Mouse (Mus musculus) right cerebral cortex, postnatal 4 days (tissue): ENCODE measurements around the gene Hnrnph3.
"Not testable (repeated sequence)": the region's sequence is repeated elsewhere in the genome, so short reads cannot be mapped to it uniquely, and the experiment has no call there.

Experiments
- DNase-seq: peaks from one replicate; pipeline ENCODE4 v3.0.0-alpha.2; 2022

The Hnrnph3 gene

DNA sequence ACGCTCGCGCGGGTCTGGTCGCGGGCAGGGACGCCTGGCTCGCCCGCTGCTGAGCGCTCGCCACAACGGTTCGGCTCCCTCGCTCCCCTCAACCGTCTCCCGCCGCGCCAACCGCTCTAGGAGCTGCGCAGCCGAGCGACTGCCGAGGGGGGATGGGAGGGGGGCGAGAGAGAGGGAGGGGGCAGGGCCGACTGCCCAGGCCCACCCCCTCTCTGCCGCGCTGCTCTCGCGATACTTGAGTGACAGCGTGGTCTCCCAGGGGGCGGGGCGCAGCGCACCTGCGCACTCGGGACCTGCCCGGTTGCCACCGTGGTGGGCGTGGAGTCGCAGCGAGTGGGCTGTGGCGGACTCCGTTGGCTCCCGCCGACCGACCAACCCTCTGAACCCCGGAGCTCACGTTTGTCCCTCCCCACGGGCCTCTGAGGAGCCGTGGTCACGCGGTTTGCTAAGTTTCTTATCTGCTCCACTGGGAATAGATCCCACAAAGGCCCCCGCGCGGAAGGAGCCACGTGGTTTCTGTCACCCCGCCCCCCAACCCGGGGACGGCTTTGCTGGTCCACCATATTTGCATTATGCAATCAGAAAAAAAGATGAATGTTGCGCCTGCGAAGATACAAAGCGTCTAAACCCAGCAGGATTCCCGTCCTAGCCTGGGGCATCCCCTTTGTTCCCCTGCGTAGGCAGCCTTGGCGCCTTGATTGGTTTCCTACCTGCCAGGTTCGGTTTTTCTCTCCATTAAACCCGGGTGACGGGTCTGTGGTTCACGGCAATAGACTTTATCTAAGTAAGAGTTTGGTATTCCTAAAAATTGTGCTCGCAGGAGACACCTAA is at the start of gene Hnrnph3, which contains the start of gene Pbld2:
TSS of gene Hnrnph3 (minus strand) at position 469 of the 831 bp plus-strand sequence.
TSS of gene Pbld2 (plus strand) at position 567 of the 831 bp plus-strand sequence.
- peak; percentile 99 for DNase-seq

DNA sequence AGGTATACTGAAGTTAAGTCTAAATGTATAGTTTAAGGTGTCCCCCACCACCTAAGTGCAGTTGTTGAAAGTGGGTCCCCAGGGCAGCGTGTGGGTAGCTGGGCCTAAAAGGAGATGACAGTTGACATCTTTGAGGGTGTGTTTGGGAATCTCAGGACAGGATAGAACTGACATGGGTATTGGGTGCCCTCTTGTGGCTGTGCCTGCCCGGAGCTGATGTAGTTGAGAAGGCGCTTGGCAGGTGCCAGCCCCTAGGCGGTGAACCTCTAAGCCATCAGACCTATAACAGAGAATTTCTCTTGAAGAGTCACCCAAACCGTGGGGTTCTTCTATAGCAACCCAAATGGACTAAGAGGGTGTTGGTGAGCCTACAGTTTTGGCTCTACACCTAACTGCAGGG is 42.0 kb upstream of the Hnrnph3 start:
- peak; percentile 77 for DNase-seq

DNA sequence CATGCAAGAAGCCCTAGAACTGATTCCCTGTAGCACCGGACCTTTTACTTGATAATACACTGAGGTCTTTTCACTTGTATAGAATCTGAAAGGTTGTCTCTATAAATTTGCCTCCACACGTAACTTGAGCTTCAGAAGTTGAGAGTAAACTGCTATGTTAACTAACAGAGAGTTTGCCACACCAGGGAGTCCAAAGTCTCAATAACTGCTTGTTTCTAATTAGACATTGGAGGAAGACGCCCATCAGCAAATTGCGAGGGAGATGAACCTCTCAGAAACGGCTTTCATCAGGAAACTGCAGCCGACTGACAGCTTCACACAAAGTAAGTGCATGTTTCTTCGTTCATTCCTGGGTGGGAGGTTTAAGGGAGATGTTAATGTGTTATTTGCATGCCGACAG is 41.5 kb upstream of the Hnrnph3 start:
- no peak for DNase-seq

DNA sequence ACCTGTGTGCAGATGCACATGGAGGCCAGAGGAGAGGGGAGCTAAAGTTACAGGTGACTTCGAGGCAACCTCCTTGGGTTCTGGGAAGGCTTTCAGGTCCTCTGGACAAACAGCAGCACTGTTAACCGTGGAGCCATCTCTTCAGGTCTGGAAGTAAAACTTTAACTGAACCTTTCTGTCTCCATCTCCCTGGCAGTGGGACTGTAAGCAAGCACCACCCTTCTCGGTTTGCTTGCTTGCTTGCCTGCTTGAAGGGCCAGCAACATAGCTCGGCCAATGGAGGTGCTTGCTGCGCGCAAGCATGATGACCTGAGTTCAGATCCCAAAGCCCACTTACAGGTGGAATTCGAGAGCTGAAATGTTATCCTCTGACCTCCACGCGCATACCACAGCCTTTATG is 40.5 kb upstream of the Hnrnph3 start:
- DNase-seq = no peak

DNA sequence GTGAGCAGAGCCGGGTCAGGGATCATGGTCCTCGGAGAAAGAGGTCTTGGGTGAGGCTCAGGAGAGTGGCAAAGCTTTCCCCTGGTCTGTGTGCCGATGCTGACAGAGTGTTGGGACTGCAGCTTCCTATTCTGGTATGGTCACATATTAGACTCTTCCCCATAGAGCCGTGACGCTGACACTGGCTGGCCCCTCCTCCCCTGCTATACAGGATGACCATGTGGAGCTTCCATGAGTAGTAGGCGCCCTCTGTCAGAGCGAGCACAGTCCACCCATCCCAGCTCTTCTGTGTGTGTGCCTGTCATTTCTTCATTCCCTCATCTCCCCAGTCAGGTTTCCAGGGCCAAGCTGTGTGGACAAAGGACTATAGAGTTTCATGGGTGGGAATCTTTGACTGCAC is 39.3 kb upstream of the Hnrnph3 start:
- no peak for DNase-seq

DNA sequence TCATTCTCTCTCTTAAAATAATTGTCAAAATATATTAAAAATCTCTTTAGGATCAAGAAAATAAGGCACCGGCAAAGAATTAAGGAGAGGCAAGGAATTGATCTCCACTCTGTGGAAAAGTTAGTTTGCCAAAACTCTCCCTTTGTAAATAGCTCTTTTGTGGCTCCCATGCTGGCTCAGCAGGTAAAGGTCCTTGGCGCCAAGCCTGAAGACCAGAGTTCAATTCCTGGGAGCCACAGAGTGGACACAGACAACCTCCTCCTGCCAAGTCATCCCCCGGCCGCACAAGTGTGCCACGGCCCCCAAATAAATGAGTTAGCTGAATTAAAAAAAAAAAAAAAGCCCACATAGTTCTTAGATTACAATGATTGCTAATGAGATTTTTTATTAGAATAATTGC is 38.7 kb upstream of the Hnrnph3 start:
- no peak for DNase-seq

DNA sequence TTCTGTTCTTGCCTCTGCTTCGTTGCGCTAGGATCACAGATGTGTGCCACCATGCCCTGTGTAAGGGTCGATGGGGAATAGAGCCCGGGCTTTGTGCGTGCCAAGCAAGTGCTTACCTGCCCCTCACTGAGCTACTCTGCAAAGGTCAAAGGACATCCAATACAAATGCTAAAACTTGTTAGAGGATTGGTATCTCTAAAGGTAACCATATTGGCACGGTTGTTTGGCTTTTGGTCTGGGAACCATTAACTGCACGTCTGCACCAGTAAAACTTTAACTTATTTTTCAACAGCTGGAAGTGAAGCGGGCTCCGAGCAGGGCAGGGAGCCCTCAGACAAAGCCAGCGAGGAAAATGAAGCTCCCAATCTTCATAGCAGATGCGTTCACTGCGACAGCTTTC is 37.2 kb upstream of the Hnrnph3 start:
- DNase-seq = no peak

DNA sequence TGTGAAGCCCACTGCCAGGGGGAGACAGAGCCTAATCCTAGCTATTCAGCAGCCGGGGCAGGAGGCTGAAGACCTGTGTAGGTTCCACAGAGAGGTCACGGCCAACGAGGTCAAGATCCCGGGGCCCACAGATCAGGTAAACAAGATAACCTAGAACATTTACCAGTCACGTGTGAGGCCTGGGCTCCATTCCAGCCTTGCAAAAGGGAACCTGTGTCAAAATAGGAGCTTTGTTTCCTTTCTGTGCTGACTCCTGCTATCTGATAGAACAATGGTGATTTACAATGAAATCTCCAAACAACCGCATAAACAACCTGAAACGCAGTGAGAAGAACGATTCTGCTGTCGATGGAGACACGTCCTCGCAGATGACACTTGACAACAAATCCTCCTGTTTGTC is 36.4 kb upstream of the Hnrnph3 start:
- DNase-seq = no peak

DNA sequence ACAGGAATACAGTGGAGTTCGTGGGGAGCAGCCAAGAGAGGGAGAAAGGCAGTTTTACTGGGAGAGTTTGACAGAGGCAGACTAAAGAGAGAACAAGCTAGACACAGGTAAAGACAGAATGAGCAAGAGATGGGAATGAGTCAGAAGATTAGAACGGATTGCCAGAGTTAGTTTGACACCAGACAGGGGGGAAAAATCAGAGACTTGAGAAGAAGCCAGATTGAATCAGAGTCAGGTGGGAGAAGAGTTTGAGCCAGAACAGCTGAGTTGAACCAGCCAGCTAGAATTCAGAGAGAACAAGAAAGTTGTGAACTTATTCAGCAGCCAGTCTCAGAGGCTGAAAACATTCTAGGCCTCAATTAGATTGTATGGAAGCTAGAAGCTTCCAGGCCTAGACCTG is 35.8 kb upstream of the Hnrnph3 start, which contains the start of gene Pbld1:
TSS of gene Pbld1 (plus strand) at position 301 of the 400 bp plus-strand sequence.
- DNase-seq = no peak

DNA sequence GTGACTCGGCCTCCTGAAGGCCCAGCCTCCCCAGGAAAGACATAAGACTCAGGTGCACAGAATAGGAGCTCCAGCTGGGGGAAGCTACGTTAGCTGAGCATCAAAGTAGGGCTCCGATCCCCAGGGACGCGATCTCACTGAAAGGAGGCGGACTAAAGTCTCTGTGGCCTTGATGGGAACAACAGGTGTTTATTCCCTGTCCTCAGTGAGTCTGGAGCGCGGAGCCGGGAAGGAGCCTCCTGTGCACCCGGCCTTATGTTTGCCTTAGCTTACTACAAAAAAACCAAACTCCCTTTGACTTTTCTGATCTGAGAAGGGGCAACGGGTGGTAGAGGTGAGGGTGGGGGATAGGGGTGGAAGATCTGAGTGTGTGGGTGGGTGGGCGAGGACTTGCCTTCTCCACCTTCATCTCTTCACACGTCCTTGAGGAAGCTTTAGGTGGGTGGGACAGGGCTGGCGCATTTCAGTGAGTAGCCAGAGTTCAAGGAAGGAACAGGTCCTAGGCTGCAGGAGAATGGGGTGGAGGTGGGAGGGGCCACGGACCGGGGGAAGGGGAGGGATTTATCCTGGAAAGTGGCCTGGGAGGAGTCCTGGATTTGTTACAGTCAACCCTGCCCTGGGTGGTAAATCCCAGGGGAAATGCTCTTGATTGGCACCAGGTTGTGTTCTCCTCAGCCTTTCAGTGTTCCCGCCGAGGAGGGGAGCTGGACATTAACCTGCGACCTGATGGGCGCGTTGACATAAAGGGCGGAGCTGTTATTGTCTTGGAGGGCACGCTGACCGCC is 33.1 kb upstream of the Hnrnph3 start:
- DNase-seq = no peak

DNA sequence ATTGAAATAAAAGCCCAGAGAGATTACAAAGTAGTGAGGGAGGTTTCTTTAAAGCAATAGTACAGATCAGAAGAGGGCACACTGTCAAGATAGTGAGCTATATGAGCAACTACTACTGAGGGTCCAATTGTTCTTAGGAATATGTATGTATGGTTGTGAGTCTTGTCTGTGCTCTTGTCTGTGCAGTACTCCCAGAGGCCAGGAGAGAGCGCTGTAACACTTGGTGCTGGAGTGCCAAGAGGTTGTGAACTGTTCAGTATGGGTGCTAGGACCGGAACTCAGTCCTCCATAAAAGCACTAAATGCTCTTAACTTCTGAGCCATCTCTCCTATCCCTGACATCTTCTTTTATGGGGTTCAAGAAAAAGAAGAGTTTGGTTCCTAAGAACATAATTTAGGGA is 30.6 kb upstream of the Hnrnph3 start:
- no peak for DNase-seq

DNA sequence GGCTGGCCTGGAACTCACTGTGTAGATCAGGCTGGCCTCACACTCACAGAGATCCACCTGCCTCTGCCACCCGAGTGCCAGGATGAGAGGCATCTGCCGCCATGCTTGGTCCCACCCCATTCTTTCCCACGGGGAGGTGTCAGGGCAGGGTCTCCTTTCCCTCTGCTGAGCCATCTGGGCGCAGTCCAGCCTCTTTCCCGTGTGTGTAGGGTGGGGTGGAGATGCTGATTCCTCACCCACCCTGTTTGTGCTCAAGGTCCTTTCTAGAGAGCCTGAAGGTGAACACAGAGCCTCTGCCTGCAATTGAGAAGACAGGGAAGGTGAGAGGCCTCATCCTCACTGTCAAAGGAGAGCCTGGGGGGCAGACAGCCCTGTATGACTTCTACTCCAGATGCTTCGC is 30.1 kb upstream of the Hnrnph3 start:
- not testable (repeated sequence) for DNase-seq

DNA sequence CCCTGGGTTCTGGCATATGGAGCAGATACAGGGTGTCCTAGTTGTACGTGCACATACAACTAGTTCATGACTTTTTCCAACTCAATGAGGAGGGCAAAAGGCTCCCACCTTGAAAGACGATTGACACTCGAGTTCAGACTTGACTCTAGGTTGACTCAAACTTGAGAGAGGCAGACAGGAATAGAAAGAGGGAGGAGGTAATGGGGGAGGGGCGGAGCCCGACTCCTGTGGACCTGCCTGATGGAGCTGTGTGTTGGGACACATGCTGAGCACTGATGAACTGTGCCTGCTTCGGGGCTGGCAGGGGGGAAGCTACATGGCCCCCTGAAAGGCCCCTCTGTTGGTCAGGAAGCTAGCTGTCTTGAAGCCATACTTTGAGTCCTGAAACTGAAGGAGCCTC is 29.0 kb upstream of the Hnrnph3 start:
- DNase-seq = no peak

DNA sequence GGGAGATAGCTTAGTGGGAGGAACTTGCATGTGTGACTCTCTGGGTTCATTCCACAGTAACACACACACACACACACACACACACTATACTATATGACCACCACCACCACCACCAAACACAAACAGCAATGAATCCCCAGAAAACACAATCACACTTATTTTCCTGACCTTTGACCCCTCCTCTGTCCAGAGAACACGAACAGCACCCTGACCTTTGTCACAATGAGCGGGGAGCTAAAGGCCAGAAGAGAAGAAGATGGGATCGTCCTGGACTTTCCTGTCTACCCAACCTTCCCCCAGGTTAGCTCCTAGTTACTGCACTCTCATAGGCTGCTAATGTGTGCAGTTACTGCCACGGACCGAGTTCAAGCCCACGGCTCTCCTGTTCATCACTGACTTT is 28.0 kb upstream of the Hnrnph3 start:
- DNase-seq = no peak

DNA sequence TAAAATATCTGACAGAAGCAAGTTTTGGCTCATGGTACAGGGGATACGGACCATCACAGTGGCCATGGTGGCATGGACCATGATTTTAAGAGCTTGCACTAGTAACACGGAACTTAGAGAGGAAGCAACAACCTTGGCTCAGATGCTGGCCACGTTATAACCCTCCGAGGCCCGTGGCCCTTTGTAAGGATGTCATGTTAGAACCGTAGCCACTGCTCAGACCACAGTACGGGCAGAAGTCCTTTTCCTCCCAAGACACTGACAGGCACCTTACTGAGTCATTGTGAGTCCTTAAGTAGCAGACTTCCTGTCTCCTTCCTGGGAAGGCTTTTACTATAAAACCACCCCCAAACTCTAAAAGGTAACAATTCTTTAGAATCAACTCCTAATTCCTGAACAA is 27.2 kb upstream of the Hnrnph3 start:
- DNase-seq = no peak

DNA sequence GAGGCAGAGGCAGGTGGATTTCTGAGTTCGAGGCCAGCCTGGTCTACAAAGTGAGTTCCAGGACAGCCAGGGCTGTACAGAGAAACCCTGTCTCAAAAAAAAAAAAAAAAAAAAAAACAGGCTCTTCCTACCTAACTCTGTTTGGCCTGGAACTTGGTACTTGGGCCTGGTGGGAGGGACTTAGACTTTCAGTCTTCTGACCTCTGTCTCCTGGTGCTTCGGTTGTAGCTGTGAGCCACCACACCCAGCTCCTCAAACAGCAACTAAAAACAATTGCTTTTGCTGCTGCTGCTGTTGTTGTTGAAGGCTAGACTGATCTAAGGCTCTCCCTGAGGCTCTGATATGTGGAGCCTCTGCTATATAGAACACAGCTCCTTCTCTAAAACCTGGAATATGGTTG is 25.1 kb upstream of the Hnrnph3 start:
- DNase-seq = no peak

DNA sequence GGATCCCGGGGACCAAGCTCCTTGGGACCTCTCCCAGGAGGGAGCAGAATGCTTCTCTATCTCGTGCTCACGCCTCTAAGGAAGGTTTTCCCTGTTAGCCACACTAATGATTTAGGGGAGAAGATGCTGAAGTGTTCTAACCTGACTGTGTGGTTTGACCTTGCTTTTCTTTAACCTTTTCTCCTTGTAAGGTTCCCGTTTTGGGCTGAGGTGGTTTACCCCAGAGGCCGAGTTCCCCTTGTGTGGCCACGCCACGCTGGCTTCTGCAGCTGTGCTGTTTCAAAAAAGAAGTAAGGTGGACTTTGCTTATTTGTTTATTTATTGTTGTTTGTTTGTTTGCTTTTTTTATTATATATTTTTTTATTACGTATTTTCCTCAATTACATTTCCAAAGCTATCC is 23.7 kb upstream of the Hnrnph3 start:
- DNase-seq = no peak

DNA sequence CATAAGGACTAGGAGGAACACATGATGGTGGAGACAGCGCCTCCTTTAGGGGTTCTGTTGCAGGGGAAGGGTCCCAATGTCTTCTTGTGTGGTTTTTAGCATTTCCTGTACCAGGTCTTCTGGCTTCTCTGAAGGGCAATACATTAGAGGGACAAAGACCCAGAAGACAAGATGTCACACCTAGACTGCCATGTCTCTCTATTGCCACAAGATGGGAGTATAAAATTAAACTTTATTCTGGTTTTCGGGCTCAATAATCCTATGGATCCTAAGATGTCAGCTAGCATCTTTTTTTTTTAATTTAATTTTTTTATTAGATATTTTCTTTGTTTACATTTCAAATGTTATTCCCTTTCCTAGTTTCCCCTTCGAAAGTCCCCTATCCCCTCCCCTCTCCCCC is 19.1 kb upstream of the Hnrnph3 start:
- no peak for DNase-seq

DNA sequence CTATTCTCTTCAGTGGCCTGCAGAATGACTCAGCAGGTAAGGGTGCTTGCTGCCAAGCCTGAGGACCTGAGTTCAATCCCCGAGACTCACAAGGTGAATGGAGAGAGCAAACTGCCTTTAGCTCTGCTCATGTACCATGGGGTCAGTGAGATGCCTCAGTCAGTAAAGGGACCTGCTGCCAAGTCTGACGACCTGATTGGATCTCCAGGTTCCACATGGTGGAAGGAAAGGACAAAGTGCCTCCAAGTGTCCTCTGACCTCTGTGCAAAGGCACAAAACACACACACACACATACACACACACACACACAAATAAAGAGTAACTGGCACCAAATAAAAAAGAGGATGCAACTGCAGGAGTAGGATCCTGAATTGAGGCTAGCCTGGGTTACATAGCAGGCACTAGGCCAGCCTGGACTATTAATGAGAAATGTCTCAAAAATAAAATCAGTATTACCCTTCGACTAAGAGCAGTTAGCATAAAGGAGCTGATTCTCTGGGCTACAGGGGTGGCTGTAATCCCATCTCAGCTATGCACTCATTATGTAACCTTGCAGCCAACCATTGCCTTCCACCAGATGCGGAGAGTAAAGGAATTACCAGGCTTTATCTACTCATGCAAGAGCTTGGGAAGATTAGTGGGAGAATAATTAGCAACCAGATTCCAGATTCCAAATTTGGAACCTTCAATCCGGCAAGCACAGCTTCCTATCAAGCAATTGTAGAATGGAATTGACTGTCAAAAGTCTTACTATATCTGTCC is 16.0 kb upstream of the Hnrnph3 start:
- no peak for DNase-seq

DNA sequence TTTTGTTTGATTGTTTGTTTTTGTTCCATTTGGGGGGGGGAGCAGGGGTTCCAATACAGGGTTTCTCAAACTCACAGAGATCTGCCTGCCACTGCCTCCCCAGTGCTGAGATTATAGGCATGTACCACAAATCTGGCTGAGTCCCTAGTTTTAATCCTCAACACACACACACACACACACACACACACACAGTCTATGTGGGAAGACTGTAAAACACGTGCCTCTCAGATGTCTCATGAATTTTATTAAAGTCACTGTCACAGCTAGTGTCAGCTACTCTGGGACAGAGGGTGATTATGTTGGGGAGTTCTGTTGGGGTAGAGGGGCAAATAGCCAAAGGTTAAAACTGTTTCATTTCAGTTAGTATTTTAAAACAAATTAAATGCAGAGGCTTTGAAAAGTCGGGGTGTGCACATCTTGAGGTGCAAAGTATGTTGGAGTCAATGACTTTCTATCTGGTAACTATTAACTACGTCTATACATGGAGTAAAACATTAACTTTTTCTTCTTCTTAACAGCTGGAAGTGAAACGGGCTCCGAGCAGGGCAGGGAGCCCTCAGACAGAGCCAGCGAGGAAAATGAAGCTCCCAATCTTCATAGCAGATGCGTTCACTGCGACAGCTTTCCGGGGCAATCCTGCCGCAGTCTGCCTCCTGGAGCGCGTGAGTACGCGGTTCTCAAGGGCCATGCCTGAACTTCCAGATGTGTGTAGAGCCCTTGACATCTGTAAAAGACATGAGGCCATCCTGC is 14.7 kb upstream of the Hnrnph3 start:
- DNase-seq = no peak

DNA sequence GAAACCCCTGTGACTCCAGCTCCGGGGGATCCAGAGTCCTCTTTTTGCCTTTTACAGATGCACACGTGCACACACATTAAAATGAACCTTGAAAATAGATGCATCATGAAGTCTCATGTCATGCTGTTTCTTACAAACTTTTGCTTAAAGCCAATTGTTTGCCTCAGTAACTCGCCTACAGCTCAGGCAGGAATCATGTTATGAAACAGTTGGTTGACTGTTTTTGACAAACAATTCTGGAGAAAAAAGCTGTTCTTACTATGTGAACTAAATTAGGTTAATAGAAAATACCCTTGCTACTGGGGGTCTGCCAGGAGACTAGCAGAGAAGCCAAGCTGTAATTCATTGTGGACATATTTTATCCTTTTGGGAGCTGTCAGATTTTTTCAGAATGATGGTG is 8.9 kb upstream of the Hnrnph3 start:
- no peak for DNase-seq

DNA sequence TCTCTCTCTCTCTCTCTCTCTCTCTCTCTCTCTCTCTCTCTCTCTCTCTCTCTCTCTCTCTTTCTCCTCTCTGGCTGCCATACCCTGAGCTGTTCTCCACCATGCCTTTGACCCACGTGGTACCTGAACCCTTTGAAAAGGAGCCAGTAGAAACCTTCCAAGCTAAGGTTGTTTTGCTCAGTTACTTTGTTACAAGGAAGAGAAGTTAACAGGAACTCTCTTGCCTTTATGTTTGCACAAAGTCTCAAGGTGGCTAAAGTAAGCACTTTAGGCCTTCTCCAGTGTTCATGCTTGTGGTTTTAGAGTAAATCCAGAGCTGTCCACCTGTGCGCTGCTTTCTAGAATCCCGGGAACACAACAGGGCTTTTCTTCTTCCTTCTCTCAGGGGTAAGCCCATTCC is 8.2 kb upstream of the Hnrnph3 start:
- no peak for DNase-seq

DNA sequence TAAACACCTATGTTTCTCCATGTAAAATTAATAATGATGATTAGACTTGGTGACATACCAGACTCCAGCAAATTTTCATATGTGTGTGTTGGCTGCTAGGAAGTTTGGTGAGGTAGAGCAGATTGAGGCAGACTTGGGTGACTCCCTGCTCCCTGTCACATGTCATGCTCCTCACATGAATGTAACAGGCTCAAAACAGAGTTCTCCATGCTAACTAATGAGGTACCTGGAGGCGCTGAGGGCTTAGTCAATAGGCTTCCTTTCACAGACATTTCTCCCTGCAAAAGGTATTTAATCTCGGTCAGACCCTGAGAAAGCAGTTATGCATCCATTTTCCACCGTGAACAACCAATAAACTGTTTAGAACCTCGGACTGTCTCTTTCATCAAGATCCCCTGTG is 4.4 kb upstream of the Hnrnph3 start:
- no peak for DNase-seq
